Mouse (Mus musculus) kidney, postnatal 25 days (tissue): ENCODE measurements around the gene Rab28.
A peak's percentile ranks its signal among the peaks of the same experiment; 100 is the strongest.

Experiments
- DNase-seq, 2 experiments: peaks; one replicate each; pipeline ENCODE4 v3.0.0; 2021; ENCODE audit warnings: mixed read lengths in 2 of 2

Gene Rab28

DNA sequence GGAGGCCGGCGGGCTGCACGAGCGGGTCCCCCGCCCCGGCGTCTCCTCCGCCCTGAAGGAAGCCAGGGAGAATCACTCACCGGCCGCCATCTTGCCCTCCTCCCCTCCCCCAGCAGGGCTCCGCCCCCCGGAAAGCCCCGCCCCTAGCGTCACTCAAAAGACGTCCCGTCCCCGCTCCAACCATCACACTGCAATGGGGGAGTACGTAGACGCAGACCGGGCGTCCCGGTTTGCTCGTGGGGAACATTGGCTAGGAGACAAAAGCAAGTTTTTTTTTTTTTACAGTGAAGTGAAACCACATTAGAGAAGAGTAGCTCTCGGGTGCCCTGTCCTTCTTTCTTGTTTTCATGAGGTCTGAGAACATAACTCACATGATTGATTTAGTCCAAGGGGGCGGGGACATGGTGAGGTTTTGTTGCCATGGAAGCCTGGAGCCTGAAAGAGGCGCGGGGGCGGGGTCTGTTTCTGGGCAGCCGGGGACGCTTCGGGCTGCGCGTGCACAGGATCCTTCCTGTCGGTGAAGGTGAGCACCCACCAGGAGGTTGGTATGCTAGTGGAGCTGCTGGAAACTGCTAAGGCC is at the start of gene Rab28:
TSS of gene Rab28 (minus strand) at position 107 of the 580 bp plus-strand sequence.
- peak; percentile 98 to 99 for DNase-seq

DNA sequence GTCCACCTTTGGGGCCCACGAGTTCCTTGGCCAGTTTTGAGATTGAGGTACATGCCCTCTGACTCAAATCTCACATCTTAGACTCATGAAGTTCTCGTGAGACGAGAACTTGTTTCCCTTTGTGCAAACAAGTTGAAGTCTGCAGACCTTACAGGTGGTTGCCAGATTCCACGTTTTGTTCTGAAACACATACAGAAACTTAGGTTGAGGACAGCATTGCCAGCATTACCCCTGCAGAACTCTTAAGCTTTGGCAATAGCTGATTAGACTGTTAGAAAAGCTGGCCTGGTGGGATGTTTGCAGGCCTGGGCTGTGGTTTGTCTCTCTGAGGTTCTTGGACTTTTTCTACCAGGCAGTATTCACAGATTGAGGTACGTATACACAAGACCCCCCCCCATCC is 49.4 kb upstream of the Rab28 start:
- DNase-seq, result no peak

GRCm38 (mm10) chr5:41756396-41756795 is 48.4 kb upstream of the Rab28 start:
- no peak for DNase-seq

GRCm38 (mm10) chr5:41755373-41755960 is 47.5 kb upstream of the Rab28 start:
- DNase-seq, result no peak

DNA sequence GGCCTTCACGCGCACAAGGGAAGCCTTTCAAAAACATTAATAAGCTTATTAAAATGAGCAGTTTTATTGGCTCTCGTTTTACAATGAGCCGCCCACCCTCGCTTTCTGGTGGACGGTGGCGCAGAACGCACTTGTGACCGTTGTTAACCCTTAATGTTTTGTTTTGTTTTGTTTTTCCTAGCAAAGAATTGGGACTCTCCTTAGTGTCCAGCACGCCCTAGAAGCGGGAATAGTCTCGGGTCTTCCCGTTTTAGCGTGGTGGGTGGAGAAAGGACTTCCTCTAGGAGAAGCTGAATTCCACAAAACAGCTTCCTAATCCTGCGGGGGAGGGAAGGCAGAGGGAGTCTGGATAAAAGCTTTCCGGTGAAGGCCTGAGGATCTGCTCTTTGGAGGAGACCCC is 46.9 kb upstream of the Rab28 start:
- DNase-seq, result no peak

DNA sequence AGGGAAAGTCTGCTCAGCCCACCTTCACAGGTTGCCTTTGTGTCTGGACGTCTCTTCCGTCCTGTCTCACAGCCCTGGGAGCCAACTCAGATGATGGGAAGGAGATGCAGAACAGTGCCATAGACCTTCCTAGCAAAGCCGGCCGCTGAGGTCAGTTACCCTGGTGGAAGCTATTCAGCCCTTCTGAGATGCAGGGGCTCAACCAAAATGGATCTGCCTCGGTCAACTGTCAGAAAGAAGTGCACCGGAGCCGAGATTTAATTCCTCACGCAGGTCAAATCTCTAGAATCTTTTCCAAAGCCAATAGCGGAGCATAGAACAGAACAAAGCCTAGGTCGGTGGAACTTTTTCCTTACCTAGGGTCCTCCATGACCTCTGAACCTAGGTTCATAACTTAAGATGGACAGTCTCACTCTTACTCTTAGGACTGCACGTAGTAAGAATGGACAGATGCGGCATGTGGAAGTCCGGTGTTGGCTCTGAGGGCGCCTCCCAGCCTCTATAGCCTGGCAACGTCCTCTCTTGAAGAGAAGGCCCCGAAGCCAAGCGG is 46.3 kb upstream of the Rab28 start:
- no peak for DNase-seq

DNA sequence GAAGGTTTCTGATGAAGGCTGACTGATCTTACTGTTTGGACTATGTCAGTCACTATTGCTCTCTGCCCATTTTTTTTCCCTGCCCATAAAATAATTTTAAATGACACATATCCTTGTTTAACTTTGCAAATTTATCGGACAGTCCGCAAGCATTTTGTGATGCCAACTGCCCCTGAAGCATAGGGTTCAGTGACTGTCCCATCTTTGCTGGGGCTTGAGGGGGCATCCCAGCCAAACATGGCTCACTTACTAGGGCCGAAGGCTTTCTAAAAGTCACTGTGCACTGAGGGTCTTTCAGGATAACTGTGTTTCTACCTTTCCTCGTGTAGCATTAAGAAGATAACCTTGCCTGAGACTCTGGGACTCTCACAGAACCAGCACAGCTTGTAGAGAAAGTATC is 44.8 kb upstream of the Rab28 start:
- no peak for DNase-seq

GRCm38 (mm10) chr5:41744898-41745780 is 37.2 kb upstream of the Rab28 start:
- DNase-seq, result no peak

- no peak for DNase-seq
Measured at GRCm38 (mm10) chr5:41744234-41744633, 36.3 kb upstream of the Rab28 start.

DNA sequence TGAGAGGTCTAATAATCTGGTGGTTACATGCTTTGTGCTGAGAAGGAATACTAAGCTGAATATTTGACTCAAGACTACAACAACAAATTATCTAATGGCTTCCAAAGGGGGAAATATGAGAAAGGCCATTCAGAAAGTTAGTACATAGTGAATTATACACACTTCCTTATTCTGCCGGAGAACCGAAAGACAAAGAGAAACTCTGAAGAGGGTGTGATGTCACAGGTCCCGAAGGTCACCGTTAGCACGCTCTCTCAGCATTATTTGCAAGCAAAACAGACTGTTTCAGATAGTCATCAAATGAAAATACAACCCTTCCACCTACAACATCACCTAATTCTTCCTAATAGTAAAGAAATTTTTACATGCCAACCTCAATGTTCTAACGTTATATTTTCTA is 30.9 kb upstream of the Rab28 start:
- DNase-seq, result no peak

DNA sequence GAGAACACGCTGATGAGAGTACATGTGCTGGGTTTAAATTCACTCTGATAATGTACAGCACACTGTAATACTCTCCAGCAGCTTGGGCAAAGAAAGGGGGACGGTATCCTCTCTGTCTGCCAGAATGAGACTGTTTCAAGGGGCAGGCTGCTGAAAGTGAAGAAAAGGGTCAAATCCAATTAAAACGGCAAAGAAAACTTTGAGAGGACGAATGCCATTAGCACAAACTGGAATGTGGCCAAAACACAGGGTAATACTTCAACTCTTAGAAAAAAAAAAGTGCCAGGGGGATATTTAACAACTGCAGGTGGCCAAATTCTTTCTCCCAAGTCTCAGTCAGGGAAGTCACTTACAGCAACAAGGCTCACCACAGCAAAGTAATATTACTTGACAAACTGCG is 29.1 kb upstream of the Rab28 start:
- DNase-seq, result no peak

GRCm38 (mm10) chr5:41727017-41727416 is 19.1 kb upstream of the Rab28 start:
- DNase-seq, result no peak

DNA sequence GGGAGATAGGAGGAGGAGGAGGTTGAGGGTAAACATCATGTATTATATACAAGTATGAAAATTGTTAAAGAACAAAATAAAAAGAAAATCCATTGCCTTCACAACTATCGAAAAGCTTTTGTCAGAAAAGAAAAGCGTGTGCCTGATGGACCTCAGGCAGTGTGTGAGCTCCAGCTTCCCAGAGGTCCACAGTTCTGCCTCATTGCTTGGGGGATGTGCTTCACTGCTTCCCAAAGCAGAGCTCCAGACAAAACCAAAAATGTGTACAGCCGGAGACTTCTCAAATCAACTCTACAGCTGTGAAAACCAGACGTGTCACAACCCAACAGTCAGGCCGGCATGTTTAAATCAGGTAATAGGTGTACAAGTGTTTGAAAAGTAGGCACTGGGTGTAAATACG is 17.6 kb upstream of the Rab28 start:
- DNase-seq, result no peak

DNA sequence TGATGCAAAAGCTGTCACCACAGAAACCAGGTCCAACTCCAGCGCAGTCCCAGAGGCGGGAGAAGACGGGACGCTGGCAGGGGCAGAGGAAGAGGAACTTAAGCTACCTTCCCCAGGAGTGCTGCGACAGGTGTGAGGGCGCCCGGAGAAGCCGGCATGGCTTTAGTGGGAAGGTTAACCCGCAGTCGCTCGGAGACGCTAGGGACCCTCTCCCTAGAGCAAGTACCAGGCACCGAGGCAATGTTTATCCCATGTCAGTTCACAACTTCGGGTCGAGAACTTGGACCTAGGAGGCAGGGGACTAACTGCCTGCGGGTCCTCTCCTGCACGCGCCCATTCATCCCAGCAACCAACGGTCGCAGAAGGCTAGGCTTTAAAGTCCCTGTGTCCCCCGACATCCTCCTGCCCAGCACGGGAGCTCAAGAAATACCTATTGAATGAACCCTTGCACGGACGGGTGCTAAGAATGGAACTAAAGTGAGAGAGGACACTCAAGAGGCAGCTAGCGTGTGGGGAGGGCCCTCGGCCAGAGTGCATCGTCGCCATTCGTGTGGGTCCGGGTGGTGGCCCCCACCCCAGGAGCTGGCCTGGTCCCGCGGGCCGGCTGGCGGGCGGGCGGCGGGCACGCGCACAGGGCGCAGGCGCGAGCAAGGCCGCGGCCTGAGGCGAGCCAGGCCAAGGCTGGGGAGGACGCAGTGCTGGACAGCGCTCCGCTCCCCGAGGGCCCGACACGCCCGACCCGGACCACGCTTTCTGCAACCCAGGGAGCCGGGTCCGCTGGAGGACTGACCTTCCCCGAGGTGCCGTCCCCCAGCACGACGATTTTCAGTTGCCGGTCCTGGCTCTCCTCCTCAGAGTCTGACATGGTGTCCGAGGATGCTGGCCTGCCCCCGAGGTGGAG is 592 bp downstream of the Rab28 start:
- peak; percentile 49 to 80 for DNase-seq

DNA sequence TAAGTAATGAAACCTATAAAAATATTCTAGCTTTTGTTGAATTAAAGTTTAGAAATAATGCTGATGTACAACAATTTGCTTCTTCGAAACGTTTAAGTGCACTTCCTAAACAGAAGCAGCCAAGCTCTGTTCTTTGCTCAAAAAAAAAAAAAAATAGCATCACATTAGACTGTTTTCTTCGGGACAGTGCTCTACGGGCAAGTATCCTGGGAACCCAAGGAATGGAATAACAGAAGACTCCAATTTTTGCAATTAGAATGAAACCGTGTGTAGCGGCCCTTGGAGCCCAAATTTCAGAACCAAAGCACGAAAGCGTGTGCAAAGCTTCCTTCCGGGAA is 1.2 kb downstream of the Rab28 start:
- DNase-seq, result no peak

GRCm38 (mm10) chr5:41701085-41701484 is 6.9 kb downstream of the Rab28 start:
- peak in 1 of 2 experiments; percentile 31 for DNase-seq

- DNase-seq, result no peak
Measured at GRCm38 (mm10) chr5:41697958-41698357, 10.0 kb downstream of the Rab28 start.

DNA sequence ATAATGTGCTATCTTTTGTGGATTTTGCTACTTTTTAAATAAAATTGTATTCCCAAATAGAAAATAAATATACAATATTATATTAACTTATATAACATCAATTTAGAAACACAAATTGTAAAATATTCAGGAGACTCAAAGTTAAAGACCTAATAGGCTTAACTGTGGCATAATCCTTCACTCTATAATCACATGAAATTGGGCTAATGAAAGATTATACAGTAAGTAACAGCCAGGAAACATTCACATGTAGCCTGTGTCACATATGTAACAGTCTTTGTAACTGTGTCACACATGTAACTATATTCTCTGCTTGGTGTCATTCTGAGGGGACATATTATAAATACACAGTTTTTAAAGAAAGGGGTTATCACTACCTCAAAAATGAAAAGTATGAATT is 22.9 kb downstream of the Rab28 start:
- no peak for DNase-seq

DNA sequence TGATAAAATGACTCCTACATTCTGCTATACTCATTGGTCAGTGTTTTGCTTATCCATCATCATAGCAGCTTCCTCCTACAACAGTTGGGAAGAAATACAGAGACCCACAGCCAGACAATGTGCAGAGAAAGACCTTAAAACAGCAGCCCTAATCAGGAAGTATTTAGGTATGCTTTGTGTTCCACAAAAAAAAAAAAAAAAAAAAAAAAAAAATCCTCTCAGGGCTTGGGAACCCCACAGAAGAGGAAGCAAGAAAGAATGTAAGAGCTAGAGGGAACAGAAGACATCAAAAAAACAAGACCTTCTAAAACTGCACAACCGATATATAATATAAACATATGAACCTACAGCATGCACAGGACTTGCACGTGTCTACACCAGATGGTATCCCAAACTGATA is 24.0 kb downstream of the Rab28 start:
- no peak for DNase-seq

GRCm38 (mm10) chr5:41666012-41666411 is 41.9 kb downstream of the Rab28 start:
- no peak for DNase-seq

DNA sequence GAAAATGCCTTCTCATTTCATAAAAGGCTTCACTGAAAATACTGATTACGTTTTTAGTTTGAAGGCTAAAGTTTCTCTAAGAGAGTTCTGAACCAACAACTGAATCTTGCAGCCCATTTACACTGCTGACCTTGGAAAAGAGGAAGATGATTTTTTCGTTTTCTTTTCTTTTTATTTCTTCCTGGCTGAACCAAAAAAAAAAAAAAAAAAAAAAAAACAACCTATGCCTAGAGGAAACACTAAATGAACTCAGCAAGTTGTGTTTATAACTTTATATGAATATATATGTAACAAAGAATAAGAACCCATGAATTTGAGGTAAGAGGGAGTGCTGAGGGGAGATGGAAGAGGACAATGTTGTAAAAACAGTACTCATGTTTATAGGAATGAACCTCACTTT is 71.2 kb downstream of the Rab28 start:
- DNase-seq, result no peak

DNA sequence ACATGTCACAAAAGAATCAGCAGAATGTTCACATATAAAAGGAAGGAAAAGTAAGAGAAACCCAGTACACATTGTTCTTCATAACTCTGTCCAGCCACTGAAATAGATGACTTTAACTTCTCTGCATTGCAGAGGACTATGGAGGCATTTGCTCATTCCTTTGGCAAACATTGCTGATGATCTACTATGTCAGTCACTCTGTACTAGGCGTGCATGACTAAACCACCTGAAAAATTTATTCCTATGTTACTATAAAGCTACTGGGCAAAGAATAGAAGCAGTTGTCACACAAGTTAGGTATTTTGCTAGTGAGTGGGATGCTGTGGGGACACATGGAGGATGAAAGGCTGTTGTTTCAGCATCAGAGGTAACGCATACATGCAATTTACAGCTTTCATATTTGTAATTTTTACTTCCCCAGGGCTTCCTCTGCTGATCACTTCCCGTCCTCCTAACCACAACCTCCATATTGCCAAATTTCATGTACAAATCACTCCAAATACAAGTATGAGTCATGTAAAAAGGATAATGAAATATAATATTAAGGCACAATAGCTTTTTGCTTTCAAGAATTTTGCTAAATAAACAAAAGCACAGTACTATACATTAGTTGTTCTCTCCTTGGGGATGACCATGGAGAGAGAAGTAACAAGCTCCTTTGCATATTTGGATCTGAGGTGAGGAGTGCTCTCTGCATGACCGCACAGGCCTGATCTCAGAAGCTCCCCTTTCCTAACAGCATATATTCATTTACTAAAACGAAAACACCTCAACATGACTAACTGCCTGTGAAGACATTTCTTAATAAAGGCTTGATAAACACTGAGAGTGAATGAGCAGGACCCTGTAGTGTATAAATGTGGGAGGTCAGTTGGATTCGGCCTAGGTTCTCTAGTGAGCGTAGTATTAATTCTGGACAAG is 80.5 kb downstream of the Rab28 start:
- no peak for DNase-seq
